Mouse (Mus musculus): ENCODE measurements at regions not wholly inside any gene's neighbourhood (a gene's known extent, or its start where the extent isn't known, plus 50 kb on each side); places are given as distances from the start of the nearest gene placed in this dataset.

- Histone ChIP-seq H3K27ac (no peak overlapping the region), H3K4me3 (replicated peaks; ENCODE audit: low read length) (no peak overlapping the region), H3K9ac (no peak overlapping the region), H3K36me3 (replicated peaks; ENCODE audit: control insufficient read depth, insufficient read depth) (no peaks in the 10 kb centered on the region), H3K27me3 (ENCODE audit: control insufficient read depth, insufficient read depth, low read length) (no peaks in the 10 kb centered on the region), H3K9me3 (ENCODE audit: control insufficient read depth, low read length) (no peaks in the 10 kb centered on the region), H3K4me1 (replicated peaks; ENCODE audit: control insufficient read depth, insufficient read depth, low read length) (no peaks in the 10 kb centered on the region), H3K4me2 (replicated peaks) (no peak overlapping the region)
- 70% methylated on average over 5 of the region's 5 CpGs for WGBS
- ATAC-seq (ENCODE audit: low FRiP score) (no peak), DNase-seq (ENCODE audit: low spot score) (no peak)
Observed at GRCm38 (mm10) chr12:78119855-78120254, 74.2 kb upstream of the Gm6657 start.

GRCm38 (mm10) chr12:78129130-78129845, 64.8 kb upstream of the Gm6657 start:
- H3K9me3 ChIP-seq (ENCODE audit: control insufficient read depth, low read length), result no peaks in the 10 kb centered on the region
- no peak overlapping the region for H3K4me2 ChIP-seq (replicated peaks)
- 0 out of 2 replicates have a peak, but pooled peaks cover 7% of the 10 kb centered on the region for H3K4me1 ChIP-seq (replicated peaks; ENCODE audit: control insufficient read depth, insufficient read depth, low read length)
- no peak for ATAC-seq (ENCODE audit: low FRiP score)
- H3K4me3 ChIP-seq (replicated peaks; ENCODE audit: low read length), result no peak overlapping the region
- no peak for DNase-seq (ENCODE audit: low spot score)
- H3K27me3 ChIP-seq (ENCODE audit: control insufficient read depth, insufficient read depth, low read length), result no peaks in the 10 kb centered on the region
- no peaks in the 10 kb centered on the region for H3K36me3 ChIP-seq (replicated peaks; ENCODE audit: control insufficient read depth, insufficient read depth)
- 76% methylated on average over 5 of the region's 5 CpGs for WGBS
- no peak overlapping the region for H3K27ac ChIP-seq
- H3K9ac ChIP-seq, result no peak overlapping the region

- Histone ChIP-seq H3K9me3 (ENCODE audit: control insufficient read depth, low read length) (no peaks in the 10 kb centered on the region), H3K36me3 (replicated peaks; ENCODE audit: control insufficient read depth, insufficient read depth) (no peaks in the 10 kb centered on the region), H3K4me3 (replicated peaks; ENCODE audit: low read length) (no peak overlapping the region), H3K27me3 (ENCODE audit: control insufficient read depth, insufficient read depth, low read length) (no peaks in the 10 kb centered on the region), H3K27ac (no peak overlapping the region), H3K4me1 (replicated peaks; ENCODE audit: control insufficient read depth, insufficient read depth, low read length) (0 out of 2 replicates have a peak, but pooled peaks cover 7% of the 10 kb centered on the region), H3K4me2 (replicated peaks) (no peak overlapping the region), H3K9ac (no peak overlapping the region)
- WGBS, result 73% methylated on average over 8 of the region's 8 CpGs
- DNase-seq (ENCODE audit: low spot score) (no peak), ATAC-seq (ENCODE audit: low FRiP score) (no peak)
Observed at GRCm38 (mm10) chr12:78132016-78132797, 61.8 kb upstream of the Gm6657 start.

- Histone ChIP-seq H3K9ac (no peak overlapping the region), H3K9me3 (ENCODE audit: control insufficient read depth, low read length) (no peaks in the 10 kb centered on the region), H3K27me3 (ENCODE audit: control insufficient read depth, insufficient read depth, low read length) (no peaks in the 10 kb centered on the region), H3K4me1 (replicated peaks; ENCODE audit: control insufficient read depth, insufficient read depth, low read length) (0 out of 2 replicates have a peak, but pooled peaks cover 7% of the 10 kb centered on the region), H3K4me2 (replicated peaks) (no peak overlapping the region), H3K27ac (no peak overlapping the region), H3K36me3 (replicated peaks; ENCODE audit: control insufficient read depth, insufficient read depth) (no peaks in the 10 kb centered on the region), H3K4me3 (replicated peaks; ENCODE audit: low read length) (no peak overlapping the region)
- no peak for ATAC-seq (ENCODE audit: low FRiP score)
- no peak for DNase-seq (ENCODE audit: low spot score)
- WGBS, result 82% methylated on average over 9 of the region's 9 CpGs
Observed at GRCm38 (mm10) chr12:78133341-78133740, 60.7 kb upstream of the Gm6657 start.

GRCm38 (mm10) chr12:78133984-78134383, 60.1 kb upstream of the Gm6657 start:
- no peak overlapping the region for H3K27ac ChIP-seq
- ATAC-seq (ENCODE audit: low FRiP score), result no peak
- H3K36me3 ChIP-seq (replicated peaks; ENCODE audit: control insufficient read depth, insufficient read depth), result no peaks in the 10 kb centered on the region
- H3K4me2 ChIP-seq (replicated peaks), result no peak overlapping the region
- H3K4me3 ChIP-seq (replicated peaks; ENCODE audit: low read length), result no peak overlapping the region
- no peaks in the 10 kb centered on the region for H3K9me3 ChIP-seq (ENCODE audit: control insufficient read depth, low read length)
- WGBS, result 57% methylated on average over 4 of the region's 4 CpGs
- no peak overlapping the region for H3K9ac ChIP-seq
- no peak for DNase-seq (ENCODE audit: low spot score)
- no peaks in the 10 kb centered on the region for H3K27me3 ChIP-seq (ENCODE audit: control insufficient read depth, insufficient read depth, low read length)
- H3K4me1 ChIP-seq (replicated peaks; ENCODE audit: control insufficient read depth, insufficient read depth, low read length), result 0 out of 2 replicates have a peak, but pooled peaks cover 7% of the 10 kb centered on the region

GRCm38 (mm10) chr12:78137196-78137595, 56.8 kb upstream of the Gm6657 start:
- no peak for DNase-seq (ENCODE audit: low spot score)
- no peak for ATAC-seq (ENCODE audit: low FRiP score)
- H3K4me2 ChIP-seq (replicated peaks), result no peak overlapping the region
- H3K9ac ChIP-seq, result no peak overlapping the region
- no peaks in the 10 kb centered on the region for H3K27me3 ChIP-seq (ENCODE audit: control insufficient read depth, insufficient read depth, low read length)
- H3K27ac ChIP-seq, result no peak overlapping the region
- no peaks in the 10 kb centered on the region for H3K9me3 ChIP-seq (ENCODE audit: control insufficient read depth, low read length)
- H3K4me1 ChIP-seq (replicated peaks; ENCODE audit: control insufficient read depth, insufficient read depth, low read length), result 0 out of 2 replicates have a peak, but pooled peaks cover 4% of the 10 kb centered on the region
- H3K36me3 ChIP-seq (replicated peaks; ENCODE audit: control insufficient read depth, insufficient read depth), result no peaks in the 10 kb centered on the region
- whole genome bisulfite sequencing, result 86% methylated on average over 3 of the region's 3 CpGs
- H3K4me3 ChIP-seq (replicated peaks; ENCODE audit: low read length), result no peak overlapping the region

- Histone ChIP-seq H3K4me2 (replicated peaks) (no peak overlapping the region), H3K27ac (no peak overlapping the region), H3K4me1 (replicated peaks; ENCODE audit: control insufficient read depth, insufficient read depth, low read length) (0 out of 2 replicates have a peak, but pooled peaks cover 4% of the 10 kb centered on the region), H3K4me3 (replicated peaks; ENCODE audit: low read length) (no peak overlapping the region), H3K27me3 (ENCODE audit: control insufficient read depth, insufficient read depth, low read length) (no peaks in the 10 kb centered on the region), H3K9ac (no peak overlapping the region), H3K36me3 (replicated peaks; ENCODE audit: control insufficient read depth, insufficient read depth) (no peaks in the 10 kb centered on the region), H3K9me3 (ENCODE audit: control insufficient read depth, low read length) (no peaks in the 10 kb centered on the region)
- DNase-seq (ENCODE audit: low spot score) (no peak), ATAC-seq (ENCODE audit: low FRiP score) (no peak)
- 100% methylated on average over 1 of the region's 1 CpGs for WGBS
Observed at GRCm38 (mm10) chr12:78138467-78138866, 55.6 kb upstream of the Gm6657 start.
